Mouse (Mus musculus) C3H10T1/2 (cell line): ENCODE measurements around the gene Serpinf2. TPM values are rescaled to one million over a fixed set of nuclear protein-coding genes. Genes with fewer than 3 reads are reported as not detected.

Source experiments
- polyA plus RNA-seq, 2 experiments: library from polyadenylated mRNA; unstranded; fragments of >200 nt; fragmentation: generic; extraction: Trizol; gene quantifications; one replicate each; pipeline ENCODE4 v1.2.1; 2012; ENCODE audit warnings: missing spikeins in 2 of 2

The Serpinf2 gene
- under 1 TPM in 1 of 2 experiments, not detected in 1; 0.13 TPM for polyA plus RNA-seq

GRCm38 (mm10) chr11:75439363-75439762 is at the start of gene Serpinf2:
TSS of gene Serpinf2 (minus strand) at chr11:75439591.

DNA sequence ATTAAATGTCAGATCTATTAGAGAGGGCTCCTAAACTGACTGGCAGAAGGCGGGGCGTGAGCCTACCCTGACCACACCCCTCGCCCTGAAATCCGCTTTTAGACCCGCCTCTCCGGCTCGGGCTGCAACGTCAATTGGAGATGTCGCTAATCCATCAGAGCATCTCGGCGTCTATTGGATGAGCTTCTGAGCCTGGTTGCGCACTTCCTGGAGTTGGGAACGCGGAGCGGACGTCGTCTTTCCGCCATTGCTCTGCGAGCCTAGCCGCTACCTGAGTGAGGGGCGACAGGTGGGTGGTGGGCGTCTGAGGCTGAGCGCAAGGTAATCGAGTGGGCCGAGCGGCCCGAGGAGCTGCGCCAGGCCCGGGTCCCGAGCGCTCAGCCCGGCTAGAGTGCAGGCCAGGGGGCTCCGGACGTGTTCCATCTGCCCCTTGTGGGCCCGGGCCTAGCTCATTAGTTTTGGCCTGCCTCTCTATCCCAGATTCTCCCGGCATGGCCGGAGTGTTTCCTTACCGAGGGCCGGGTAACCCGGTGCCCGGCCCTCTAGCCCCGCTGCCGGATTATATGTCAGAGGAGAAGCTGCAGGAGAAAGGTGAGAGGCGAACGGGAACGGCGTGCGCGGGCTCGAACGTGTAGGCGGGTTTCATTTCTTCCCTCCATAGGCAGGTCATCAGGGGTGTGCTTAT is 47.4 kb upstream of the Serpinf2 start, which contains the start of gene Prpf8:
Gene Prpf8, plus strand, starts transcription at position 216 of the 685 bp plus-strand sequence.

GRCm38 (mm10) chr11:75460844-75461742 is 21.7 kb upstream of the Serpinf2 start, which contains the start of gene Tlcd2:
TSS of gene Tlcd2 (plus strand) at chr11:75461715.

DNA sequence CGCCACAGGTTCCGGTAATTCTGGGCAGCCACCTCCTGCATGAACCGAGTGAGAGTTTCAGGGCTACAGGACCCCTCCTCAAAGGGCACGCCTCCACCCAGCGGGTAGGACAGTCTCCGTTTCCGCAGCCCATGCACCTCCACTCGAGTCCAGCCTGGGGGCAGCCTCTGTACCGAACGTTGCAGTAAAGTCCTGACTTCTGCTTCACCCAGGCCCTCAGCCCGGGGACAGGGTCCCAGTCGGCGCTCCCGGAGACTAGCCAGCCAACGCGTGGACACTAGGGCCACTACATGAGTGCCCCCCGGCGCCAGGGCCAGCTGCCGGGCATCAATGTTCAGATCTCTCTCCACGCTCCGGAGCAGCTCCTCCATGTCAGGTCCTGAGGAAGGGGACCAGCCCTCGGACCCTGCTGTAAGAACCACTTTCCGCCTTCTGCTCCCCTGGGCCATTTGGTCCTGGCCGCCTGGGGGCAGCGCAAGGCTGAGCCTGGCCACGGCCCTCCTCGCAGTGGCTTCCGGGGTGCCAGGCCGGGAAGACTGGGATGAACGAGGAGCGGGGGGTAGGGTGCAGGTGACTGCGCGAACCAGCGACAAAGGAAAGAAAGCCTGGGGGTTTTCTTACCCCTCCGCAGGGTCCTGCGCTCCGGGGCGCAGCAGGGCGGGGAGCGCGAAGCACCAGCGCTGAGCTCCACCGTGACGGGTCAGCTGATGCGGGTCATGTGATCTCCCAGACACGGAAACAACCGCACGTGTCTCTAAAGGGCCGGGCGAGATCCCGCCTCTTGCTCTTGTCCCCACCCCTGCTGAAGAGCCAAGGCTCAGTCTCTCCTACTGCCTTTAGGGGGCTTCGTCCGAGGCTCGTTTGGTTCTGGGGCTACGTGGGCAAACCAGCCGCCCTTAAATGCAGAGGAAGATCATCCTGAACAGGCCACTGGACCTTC is 14.9 kb upstream of the Serpinf2 start, which contains the start of gene Wdr81:
Gene Wdr81, minus strand, starts transcription at position 727 of the 940 bp plus-strand sequence.

DNA sequence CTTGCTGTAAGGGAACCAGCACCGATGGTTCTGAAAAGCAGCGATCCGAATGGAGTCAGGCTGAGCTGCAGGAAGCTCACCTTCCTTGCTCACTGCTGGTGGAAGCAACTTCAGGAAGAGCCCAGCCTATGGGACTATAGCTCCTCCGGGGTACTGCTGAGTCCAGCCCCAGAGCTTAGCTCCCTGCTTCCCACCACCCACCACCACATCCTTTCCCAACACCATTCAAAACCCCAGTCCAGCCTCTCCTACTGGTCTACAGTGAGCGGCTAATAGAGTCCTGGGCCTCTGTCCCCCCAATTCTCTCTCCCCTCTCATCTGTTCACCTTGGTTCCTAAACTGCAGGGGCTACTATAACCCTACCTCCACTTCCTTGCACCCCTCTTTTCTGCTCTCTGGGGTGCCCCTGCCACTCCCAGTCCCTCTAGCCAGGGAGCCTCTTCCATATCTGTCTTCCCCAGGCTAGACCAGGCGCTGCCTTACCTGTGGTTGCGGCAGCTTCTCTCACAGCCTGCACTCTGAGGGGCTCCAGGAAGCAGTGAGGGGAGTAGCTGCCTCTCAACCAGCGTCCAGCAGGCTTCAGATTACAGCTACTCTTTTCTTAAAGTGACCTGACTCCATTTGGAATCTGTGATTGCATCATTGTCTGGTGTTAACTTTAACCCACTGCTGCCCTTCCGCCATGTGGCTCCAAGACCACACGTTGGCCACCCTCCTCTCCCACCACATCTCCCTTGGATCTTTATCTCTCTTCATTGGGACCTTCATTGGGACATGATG is 17.2 kb downstream of the Serpinf2 start, which contains the start of gene Serpinf1:
Gene Serpinf1, minus strand, starts transcription at position 689 of the 780 bp plus-strand sequence.

Other genes starting within 250 kb of the Serpinf2 start
- 10 to 100 TPM; 13.7 to 17.0 TPM for gene Dph1, start 248.3 kb downstream of the Serpinf2 start, polyA plus RNA-seq
- 1 to 10 TPM in 1 of 2 experiments, under 1 TPM in 1; 0.06 to 1.4 TPM for gene Rtn4rl1, start 245.8 kb downstream of the Serpinf2 start, polyA plus RNA-seq
- gene Rpa1, start 91.3 kb downstream of the Serpinf2 start, polyA plus RNA-seq, result 10 to 100 TPM; 57.2 to 61.7 TPM
- gene Smyd4, start 91.2 kb downstream of the Serpinf2 start, polyA plus RNA-seq, result 1 to 10 TPM; 2.1 to 4.4 TPM
- gene Serpinf1, start 16.9 kb downstream of the Serpinf2 start, polyA plus RNA-seq, result 1,000 to 10,000 TPM in 1 of 2 experiments, 100 to 1,000 TPM in 1; 701 to 1,671 TPM
- 10 to 100 TPM; 14.6 to 27.9 TPM for gene Wdr81, start 15.1 kb upstream of the Serpinf2 start, polyA plus RNA-seq
- 1 to 10 TPM in 1 of 2 experiments, under 1 TPM in 1; 0.47 to 3.2 TPM for gene Tlcd2, start 22.1 kb upstream of the Serpinf2 start, polyA plus RNA-seq
- 100 to 1,000 TPM in 1 of 2 experiments, 10 to 100 TPM in 1; 35.9 to 104 TPM for gene Prpf8, start 47.2 kb upstream of the Serpinf2 start, polyA plus RNA-seq
- gene Rilp, start 70.5 kb upstream of the Serpinf2 start, polyA plus RNA-seq, result 1 to 10 TPM; 1.2 to 1.9 TPM
- under 1 TPM; 0.04 to 0.28 TPM for gene Scarf1, start 73.9 kb upstream of the Serpinf2 start, polyA plus RNA-seq
- gene Slc43a2, start 92.1 kb upstream of the Serpinf2 start, polyA plus RNA-seq, result 1 to 10 TPM in 1 of 2 experiments, under 1 TPM in 1; 0.37 to 6.3 TPM
- 100 to 1,000 TPM in 1 of 2 experiments, 10 to 100 TPM in 1; 66.0 to 106 TPM for gene Pitpna, start 148.5 kb upstream of the Serpinf2 start, polyA plus RNA-seq
- gene Inpp5k, start 191.4 kb upstream of the Serpinf2 start, polyA plus RNA-seq, result 10 to 100 TPM; 11.6 to 32.8 TPM
- gene Myo1c, start 210.9 kb upstream of the Serpinf2 start, polyA plus RNA-seq, result 100 to 1,000 TPM; 106 to 119 TPM
- 10 to 100 TPM in 1 of 2 experiments, 1 to 10 TPM in 1; 6.7 to 16.7 TPM for gene Crk, start 239.7 kb upstream of the Serpinf2 start, polyA plus RNA-seq